Mouse (Mus musculus): ENCODE data around the gene Wdr26.

- no peak for TF ChIP-seq MAX (IDR thresholded peaks at IDR 0.05; ENCODE audit: low read depth)
- TF ChIP-seq POLR2AphosphoS2 (IDR thresholded peaks at IDR 0.05; ENCODE audit: insufficient read length, low read depth): no peak
- no peak for TF ChIP-seq POLR2A (IDR thresholded peaks at IDR 0.05; ENCODE audit: insufficient read length, low read depth)
- no peak for TF ChIP-seq MYOG (IDR thresholded peaks at IDR 0.05; ENCODE audit: control insufficient read depth in 1 of 3, insufficient read depth in 1 of 3, insufficient read length in 2 of 3, low read depth in 2 of 3)
- TF ChIP-seq TCF12 (IDR thresholded peaks at IDR 0.05; ENCODE audit: insufficient read depth, poor library complexity, severe bottlenecking): no peak
- TF ChIP-seq E2F4 (IDR thresholded peaks at IDR 0.05; ENCODE audit: insufficient read depth): no peak
- no peak for TF ChIP-seq MYOD1 (IDR thresholded peaks at IDR 0.05; ENCODE audit: control insufficient read depth in 1 of 3, insufficient read length in 2 of 3, low read depth in 2 of 3)
- no peak for TF ChIP-seq TCF3 (IDR thresholded peaks at IDR 0.05; ENCODE audit: insufficient read length, low read depth)
- no peak for TF ChIP-seq CEBPB (IDR thresholded peaks at IDR 0.05; ENCODE audit: insufficient read depth, poor library complexity, severe bottlenecking)
- no peak for TF ChIP-seq REST (IDR thresholded peaks at IDR 0.05; ENCODE audit: insufficient read depth, insufficient read length)
- TF ChIP-seq USF1 (IDR thresholded peaks at IDR 0.05; ENCODE audit: low read depth): no peak
Observed at GRCm38 (mm10) chr1:181259056-181259455, 47.3 kb upstream of the Wdr26 start.

Measured in myocyte (in vitro differentiated cells).